Mouse (Mus musculus) erythroblast, adult 5-6 weeks (primary cell): ENCODE data around the gene Tnks2. TPM values are rescaled to one million over a fixed set of nuclear protein-coding genes. Genes with fewer than 3 reads are reported as not detected.
A peak's percentile ranks its signal among the peaks of the same experiment; 100 is the strongest.

ENCODE experiments used
- ATAC-seq: replicated peaks from 2 replicates; pipeline ENCODE4 v1.8.0; 2016; ENCODE audit warnings: moderate number of reproducible peaks, mild to moderate bottlenecking, moderate TSS enrichment, inconsistent platforms; ENCODE audit not compliant: poor library complexity, low FRiP score, severe bottlenecking
- total RNA-seq, 2 experiments: library from RNA; stranded (forward) in 1 of 2; stranded (reverse) in 1 of 2; fragments of 150-400 nt in 1 of 2; fragments of 200-764, 138-1000 nt in 1 of 2; gene quantifications; 2 replicates each; pipeline versions ENCODE4 v1.2.3 to v1.2.4; 2015 to 2017; ENCODE audit warnings: low replicate concordance in 2 of 2

The Tnks2 gene
- total RNA-seq, 2 experiments from 2014 or later: 26.9 to 29.0 TPM

- peak; percentile 61 for ATAC-seq
Observed at GRCm38 (mm10) chr19:36926553-36927236, 92.7 kb downstream of the Tnks2 start.

- no peak for ATAC-seq
Observed at GRCm38 (mm10) chr19:36927800-36928361, 93.8 kb downstream of the Tnks2 start.

GRCm38 (mm10) chr19:36929816-36930215 lies 95.8 kb downstream of the Tnks2 start:
- no peak for ATAC-seq

- no peak for ATAC-seq
Observed at GRCm38 (mm10) chr19:36932097-36932496, 98.1 kb downstream of the Tnks2 start.

GRCm38 (mm10) chr19:36932613-36933012 lies 98.6 kb downstream of the Tnks2 start:
- no peak for ATAC-seq

GRCm38 (mm10) chr19:36936285-36936684 lies 102.3 kb downstream of the Tnks2 start:
- no peak for ATAC-seq

GRCm38 (mm10) chr19:36938008-36938407 lies 104.0 kb downstream of the Tnks2 start:
- 0 out of 2 replicates have a peak, but pooled peaks have one; percentile 48 for ATAC-seq

- ATAC-seq: peak; percentile 67
Observed at GRCm38 (mm10) chr19:36940064-36940463, 106.0 kb downstream of the Tnks2 start.

Other genes with a start within 250 kb of the Tnks2 start
- gene Ppp1r3c, start 97.6 kb upstream of the Tnks2 start, total RNA-seq (2015; ENCODE audit: low replicate concordance): not detected in 2 replicates
- gene Ppp1r3c, start 97.6 kb upstream of the Tnks2 start, total RNA-seq (2017; ENCODE audit: low replicate concordance): not detected in 2 replicates
- 3.5 and 4.2 TPM in 2 replicates for gene Fgfbp3, start 85.4 kb downstream of the Tnks2 start, total RNA-seq (2015; ENCODE audit: low replicate concordance)
- 1.1 and 2.8 TPM in 2 replicates for gene Fgfbp3, start 85.4 kb downstream of the Tnks2 start, total RNA-seq (2017; ENCODE audit: low replicate concordance)
- 43.6 and 57.3 TPM in 2 replicates for gene Btaf1, start 91.8 kb downstream of the Tnks2 start, total RNA-seq (2015; ENCODE audit: low replicate concordance)
- gene Btaf1, start 91.8 kb downstream of the Tnks2 start, total RNA-seq (2017; ENCODE audit: low replicate concordance): 117 and 148 TPM in 2 replicates